ENCODE assay signal across 22 mouse cellular contexts in the genomic region with DNA sequence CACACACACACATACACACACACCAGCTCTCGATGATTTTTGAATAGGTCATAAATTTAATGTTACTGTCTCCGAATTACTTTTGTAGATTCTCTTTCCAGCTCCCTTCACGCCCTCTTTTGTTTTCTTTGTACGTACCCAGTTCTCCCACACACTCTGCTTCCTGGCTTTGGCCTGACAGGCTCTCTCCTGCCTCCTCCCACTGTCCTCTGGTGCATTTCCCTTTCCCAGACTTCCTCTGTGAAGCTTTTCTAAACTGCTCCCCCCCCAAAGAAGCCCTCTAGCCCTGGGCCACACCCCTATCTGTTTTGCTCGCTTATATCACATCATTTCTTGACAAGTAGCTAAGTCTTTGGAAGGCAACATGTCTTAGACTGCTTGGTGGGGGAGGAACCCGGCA. TPM values are rescaled to one million over a fixed set of nuclear protein-coding genes. Genes with fewer than 3 reads are reported as not detected.
DNase-seq lines count a peak whose midpoint lies in the region.
"Had no signal": no experiment of that assay in that cellular context is flagged by ENCODE, and none has a peak within 500 bp of the region (broad histone marks: within the 10 kb centered on the region; RNA-seq: fewer than 3 reads in every experiment).

No protein-coding gene starts in this region.

- DNase-seq in heart, adult 8-10 months (ENCODE audit: low spot score): peak; percentile 64
- no peak for DNase-seq in heart, postnatal 25 days (ENCODE audit: low spot score)
- DNase-seq in kidney, postnatal 10 days: peak; percentile 30
- no peak for DNase-seq in kidney, postnatal 4 days
- peak; percentile 31 for DNase-seq in brain, adult 2 months (ENCODE audit: low read depth, low spot score)
- peak; percentile 6 for DNase-seq in telencephalon, adult 2 months (ENCODE audit: low read depth, low spot score)
- DNase-seq in layer of hippocampus, adult 9-10 months (ENCODE audit: low spot score): no peak
- DNase-seq: cerebellum, adult 2 months; cerebellum, postnatal 36 days; forebrain, postnatal 0 days; gastrocnemius, adult 2 months; layer of hippocampus, adult 9-11 months; liver, postnatal 0 days; lung, postnatal 36 days; right cerebral cortex, adult 18-20 months; thymus, postnatal 36 days had no signal

- intact Hi-C loops in heart, postnatal 25 days (cut with DNase I): no loop called here

RNA-seq across cellular contexts. Expression of a gene that starts 12.5 kb away (rescaled TPM):
- 1 to 10 TPM in 3 of 4 experiments, under 1 TPM in 1; 0.71 to 1.9 (median 1.4) TPM for total RNA-seq in heart, adult 8-10 months (2022)
- 1 to 10 TPM in 1 of 2 experiments, under 1 TPM in 1; 0.36 to 1.1 TPM for total RNA-seq in heart, postnatal 25 days (2021)
- total RNA-seq: CH12.LX had no signal

RNA-seq across cellular contexts. Expression of a gene that starts 21.3 kb away (rescaled TPM):
- 100 to 1,000 TPM in 2 of 4 experiments, 10 to 100 TPM in 2; 89.3 to 121 (median 108) TPM for total RNA-seq in heart, adult 8-10 months (2022)
- 10 to 100 TPM; 87.4 to 92.9 TPM for total RNA-seq in heart, postnatal 25 days (2021)

RNA-seq across cellular contexts. Expression of a gene that starts 28.1 kb away (rescaled TPM):
- total RNA-seq in heart, adult 8-10 months (2022): 10 to 100 TPM; 22.3 to 27.7 (median 26.2) TPM
- total RNA-seq in heart, postnatal 25 days (2021): 10 to 100 TPM; 25.9 to 27.4 TPM

RNA-seq across cellular contexts. Expression of a gene that starts 28.2 kb away (rescaled TPM):
- 10 to 100 TPM; 13.8 to 22.2 (median 15.3) TPM for total RNA-seq in heart, adult 8-10 months (2022)
- 10 to 100 TPM; 11.2 to 14.7 TPM for total RNA-seq in heart, postnatal 25 days (2021)

RNA-seq across cellular contexts. Expression of a gene that starts 32.3 kb away (rescaled TPM):
- not detected for total RNA-seq in heart, adult 8-10 months (2022)
- total RNA-seq in heart, postnatal 25 days (2021): not detected
- total RNA-seq: adrenal gland, adult 18-20 months; adrenal gland, postnatal 4 days; CH12.LX; forebrain, postnatal 0 days; gastrocnemius, adult 2 months; heart, adult 18-20 months; left cerebral cortex, adult 2 months; liver, adult 2 months had no signal

Comparison
In these comparisons a context has a peak if more than half of its experiments do, and no peak if none do; other contexts are left out.
1. DNase-seq: peak in heart, adult 8-10 months (single experiment), kidney, postnatal 10 days (single experiment), brain, adult 2 months (single experiment) and telencephalon, adult 2 months (single experiment); none in heart, postnatal 25 days (single experiment), kidney, postnatal 4 days (0 of 2) and layer of hippocampus, adult 9-10 months (single experiment).